Mouse (Mus musculus) liver, embryonic 12.5 days (tissue): ENCODE results near the gene Arl11. TPM values are rescaled to one million over a fixed set of nuclear protein-coding genes. Genes with fewer than 3 reads are reported as not detected.

Source experiments
- ATAC-seq: fragments of 200-750 bp; cut with Nextera tagmentation; 2 replicates; pipeline ENCODE4 v1.8.0; 2017; ENCODE audit warnings: moderate number of reproducible peaks, mild to moderate bottlenecking, moderate library complexity
- H3K27ac ChIP-seq: fragments of 300-500 bp; sonication (generic); 2 replicates; pipeline ENCODE4 v1.5.1; 2016; ENCODE audit warnings: mild to moderate bottlenecking
- H3K27me3 ChIP-seq: fragments of 300-500 bp; sonication (generic); replicated peaks from 2 replicates; pipeline ENCODE4 v1.6.1; 2016; ENCODE audit warnings: mild to moderate bottlenecking, moderate library complexity
- H3K36me3 ChIP-seq: fragments of 300-500 bp; sonication (generic); 2 replicates; pipeline ENCODE4 v1.6.1; 2016; ENCODE audit warnings: mild to moderate bottlenecking, moderate library complexity
- H3K4me1 ChIP-seq: fragments of 300-500 bp; sonication (generic); 2 replicates; pipeline ENCODE4 v1.6.1; 2016
- H3K4me2 ChIP-seq: fragments of 300-500 bp; sonication (generic); 2 replicates; pipeline ENCODE4 v1.6.1; 2016; ENCODE audit warnings: mild to moderate bottlenecking, moderate library complexity
- H3K4me3 ChIP-seq: fragments of 300-500 bp; sonication (generic); 2 replicates; pipeline ENCODE4 v1.5.1; 2016; ENCODE audit warnings: mild to moderate bottlenecking, moderate library complexity
- H3K9ac ChIP-seq: fragments of 300-500 bp; sonication (generic); 2 replicates; pipeline ENCODE4 v1.6.1; 2016; ENCODE audit warnings: mild to moderate bottlenecking, moderate library complexity
- H3K9me3 ChIP-seq: fragments of 300-500 bp; sonication (generic); replicated peaks from 2 replicates; pipeline ENCODE4 v1.6.1; 2016; ENCODE audit warnings: mild to moderate bottlenecking, moderate library complexity
- WGBS: fragments of 180-500 bp; shearing (Covaris S2); methylation state at CpG from one replicate; pipeline ENCODE4 v1.1.7; 2016; ENCODE audit not compliant: insufficient replicate concordance; 5-methylcytosine and 5-hydroxymethylcytosine counted together
- polyA plus RNA-seq: library from polyadenylated mRNA; unstranded; fragments of >200 nt; fragmentation: Nextera tagmentation; extraction: Ambion mirVana; gene quantifications from 2 replicates; pipeline ENCODE4 v1.2.1, GENCODE M21; 2016

Gene Arl11
- polyA plus RNA-seq, 1 experiment from 2014 or later: 1.1 TPM

GRCm38 (mm10) chr14:61330996-61331561 is 21.5 kb downstream of the Arl11 start:
- Histone ChIP-seq H3K4me1 (peaks cover 11% of the 10 kb centered on the region), H3K36me3 (no peaks in the 10 kb centered on the region), H3K4me2 (peak overlapping the region; percentile 29; the same call in 1 of the 2 replicates), H3K27me3 (no peaks in the 10 kb centered on the region), H3K9ac (no peak overlapping the region), H3K4me3 (no peak overlapping the region), H3K27ac (no peak overlapping the region), H3K9me3 (no peaks in the 10 kb centered on the region)
- ATAC-seq: peak; percentile 75
- 21% methylated on average over 13 of the region's 13 CpGs for WGBS

- no peak overlapping the region for H3K4me3 ChIP-seq
- WGBS: 69% methylated on average over 4 of the region's 4 CpGs
- H3K4me1 ChIP-seq: no peaks in the 10 kb centered on the region
- no peak for ATAC-seq
- no peaks in the 10 kb centered on the region for H3K36me3 ChIP-seq
- H3K27ac ChIP-seq: no peak overlapping the region
- H3K9me3 ChIP-seq: no peaks in the 10 kb centered on the region
- H3K9ac ChIP-seq: no peak overlapping the region
- H3K27me3 ChIP-seq: no peaks in the 10 kb centered on the region
- H3K4me2 ChIP-seq: no peak overlapping the region
Observed at GRCm38 (mm10) chr14:61339381-61339780, 29.8 kb downstream of the Arl11 start.

DNA sequence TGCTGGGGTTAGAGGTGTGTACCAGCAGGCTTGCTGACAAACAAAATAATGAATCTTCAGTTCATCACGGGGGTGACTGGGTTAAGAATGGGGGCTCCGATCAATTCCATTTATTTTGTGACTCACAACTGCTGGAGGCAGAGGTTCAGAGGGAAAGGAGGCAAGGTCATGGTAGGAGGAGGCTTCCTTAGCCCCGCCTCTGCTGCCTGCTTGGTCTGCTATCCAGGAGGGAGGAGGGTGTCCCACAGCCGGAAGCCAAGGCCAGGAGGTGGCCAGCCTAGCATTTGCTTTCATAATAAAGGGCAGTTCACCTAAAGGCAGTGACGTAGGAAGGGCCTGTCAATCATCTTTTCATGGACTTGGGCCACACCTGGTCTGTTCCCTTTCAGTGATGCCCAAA is 35.0 kb downstream of the Arl11 start:
- Histone ChIP-seq H3K9me3 (no peaks in the 10 kb centered on the region), H3K4me3 (no peak overlapping the region), H3K36me3 (no peaks in the 10 kb centered on the region), H3K9ac (no peak overlapping the region), H3K27me3 (no peaks in the 10 kb centered on the region), H3K4me1 (peaks cover 8% of the 10 kb centered on the region; the same call in 1 of the 2 replicates), H3K27ac (no peak overlapping the region), H3K4me2 (no peak overlapping the region)
- 64% methylated on average over 5 of the region's 5 CpGs for whole genome bisulfite sequencing
- no peak for ATAC-seq

- ATAC-seq: no peak
- no peak overlapping the region for H3K9ac ChIP-seq
- H3K27ac ChIP-seq: no peak overlapping the region
- no peaks in the 10 kb centered on the region for H3K36me3 ChIP-seq
- H3K9me3 ChIP-seq: no peaks in the 10 kb centered on the region
- no peak overlapping the region for H3K4me3 ChIP-seq
- WGBS: 74% methylated on average over 10 of the region's 10 CpGs
- no peaks in the 10 kb centered on the region for H3K27me3 ChIP-seq
- H3K4me1 ChIP-seq: peaks cover 8% of the 10 kb centered on the region; the same call in 1 of the 2 replicates
- no peak overlapping the region for H3K4me2 ChIP-seq
Observed at GRCm38 (mm10) chr14:61346827-61347698, 37.5 kb downstream of the Arl11 start.

GRCm38 (mm10) chr14:61349876-61350275 is 40.3 kb downstream of the Arl11 start:
- H3K27ac ChIP-seq: no peak overlapping the region
- ATAC-seq: no peak
- no peaks in the 10 kb centered on the region for H3K36me3 ChIP-seq
- H3K4me2 ChIP-seq: no peak overlapping the region
- no peaks in the 10 kb centered on the region for H3K27me3 ChIP-seq
- H3K9ac ChIP-seq: no peak overlapping the region
- WGBS: 65% methylated on average over 4 of the region's 4 CpGs
- H3K9me3 ChIP-seq: no peaks in the 10 kb centered on the region
- peaks cover 13% of the 10 kb centered on the region for H3K4me1 ChIP-seq
- no peak overlapping the region for H3K4me3 ChIP-seq

DNA sequence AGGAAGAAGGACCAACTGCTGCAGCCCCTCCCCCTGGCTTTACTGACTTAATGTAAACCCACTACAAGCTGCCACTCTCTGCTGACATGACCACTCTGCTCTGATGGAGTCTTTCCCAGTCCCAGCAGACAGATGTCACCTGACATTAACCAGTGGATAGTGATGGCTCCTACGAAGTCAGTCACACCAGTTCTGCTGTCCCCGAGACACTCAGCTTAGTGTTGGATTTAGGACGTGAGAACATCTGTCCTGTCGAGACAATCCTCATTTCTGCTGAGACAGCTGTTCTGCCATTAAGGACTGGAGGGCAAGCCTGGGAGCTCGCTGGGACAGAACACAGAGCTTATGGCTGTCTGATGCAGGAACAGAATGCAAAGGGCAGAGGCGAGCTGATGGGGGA is 41.3 kb downstream of the Arl11 start:
- peaks cover 14% of the 10 kb centered on the region for H3K4me1 ChIP-seq
- H3K27ac ChIP-seq: no peak overlapping the region
- WGBS: 66% methylated on average over 6 of the region's 6 CpGs
- no peaks in the 10 kb centered on the region for H3K27me3 ChIP-seq
- H3K9me3 ChIP-seq: no peaks in the 10 kb centered on the region
- H3K4me2 ChIP-seq: no peak overlapping the region
- H3K4me3 ChIP-seq: no peak overlapping the region
- no peak for ATAC-seq
- H3K9ac ChIP-seq: no peak overlapping the region
- H3K36me3 ChIP-seq: peaks cover 4% of the 10 kb centered on the region

GRCm38 (mm10) chr14:61354251-61355235 is 45.0 kb downstream of the Arl11 start:
- Histone ChIP-seq H3K36me3 (peaks cover 4% of the 10 kb centered on the region), H3K4me3 (no peak overlapping the region), H3K9ac (no peak overlapping the region), H3K4me1 (peaks cover 13% of the 10 kb centered on the region), H3K27me3 (no peaks in the 10 kb centered on the region), H3K27ac (no peak overlapping the region), H3K9me3 (no peaks in the 10 kb centered on the region), H3K4me2 (no peak overlapping the region)
- ATAC-seq: no peak
- WGBS: 55% methylated on average over 10 of the region's 10 CpGs

DNA sequence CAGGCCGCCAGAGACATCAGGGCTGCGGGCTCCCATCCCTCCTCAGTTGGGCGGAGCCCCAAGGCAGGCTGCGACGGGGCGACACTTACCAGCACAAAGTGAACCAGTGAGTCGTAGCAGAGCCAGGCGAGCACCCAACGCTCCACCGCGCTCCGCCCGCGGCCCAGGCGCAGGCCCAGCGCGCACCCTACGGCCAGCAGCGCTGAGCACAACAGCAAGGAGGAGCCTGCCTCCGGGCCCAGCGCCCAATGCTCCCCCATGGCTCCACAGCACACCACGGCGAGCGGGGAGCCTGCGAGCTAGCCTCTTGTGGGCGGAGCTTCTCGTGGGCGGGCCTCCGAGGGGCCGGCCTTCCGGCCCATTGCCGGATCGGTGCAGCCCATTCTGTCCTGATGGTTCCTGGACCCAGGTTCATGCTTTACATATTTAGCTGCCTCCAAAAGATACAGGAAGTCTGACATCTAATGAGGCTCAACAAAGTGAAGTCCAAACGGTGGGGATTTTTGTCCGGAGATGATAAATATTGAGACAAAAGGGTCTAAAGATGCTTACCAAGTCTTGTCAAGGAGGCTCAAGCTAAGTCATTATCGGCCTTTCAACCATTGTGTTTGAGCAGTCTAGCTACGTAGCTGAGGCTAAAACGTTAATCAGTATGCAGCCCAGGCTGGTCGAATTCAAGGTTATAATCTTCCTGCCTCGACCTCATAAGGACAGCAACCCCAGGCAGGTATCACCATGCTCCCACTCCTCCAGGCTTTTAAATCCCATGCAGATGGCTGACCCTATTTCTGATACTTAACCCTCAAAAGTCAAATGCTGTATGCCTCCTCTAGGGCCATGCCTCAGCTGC is 50.8 kb downstream of the Arl11 start, which contains the start of gene Ebpl:
Ebpl (minus strand) TSS at position 309 of the 850 bp plus-strand sequence.
- Histone ChIP-seq H3K36me3 (peaks cover 14% of the 10 kb centered on the region), H3K4me2 (peak within 1 kb of the TSS; percentile 82), H3K27me3 (no peaks in the 10 kb centered on the region), H3K4me1 (peaks cover 30% of the 10 kb centered on the region), H3K4me3 (peak within 1 kb of the TSS; percentile 66), H3K27ac (peak within 1 kb of the TSS; percentile 85), H3K9ac (peak within 1 kb of the TSS; percentile 69), H3K9me3 (no peaks in the 10 kb centered on the region)
- 1% methylated on average over 40 of the region's 40 CpGs for WGBS
- peak; percentile 95 for ATAC-seq

- Histone ChIP-seq H3K36me3 (peaks cover 15% of the 10 kb centered on the region), H3K9ac (peak overlapping the region; percentile 69; the same call in 1 of the 2 replicates), H3K27me3 (no peaks in the 10 kb centered on the region), H3K4me3 (peak overlapping the region; percentile 66), H3K27ac (peak overlapping the region; percentile 85), H3K4me2 (peak overlapping the region; percentile 82), H3K4me1 (peaks cover 30% of the 10 kb centered on the region), H3K9me3 (no peaks in the 10 kb centered on the region)
- ATAC-seq: no peak
- WGBS: 49% methylated on average over 3 of the region's 3 CpGs
Observed at GRCm38 (mm10) chr14:61360981-61361511, 51.5 kb downstream of the Arl11 start.
